Mouse (Mus musculus) layer of hippocampus, adult 8-10 months (tissue): ENCODE data around the gene H2afv. TPM values are rescaled to one million over a fixed set of nuclear protein-coding genes. Genes with fewer than 3 reads are reported as not detected.

Experiments
- DNase-seq, 2 experiments: peaks; one replicate each; pipeline ENCODE4 v3.0.0; 2022; ENCODE audit warnings: low spot score in 2 of 2
- microRNA-seq, 2 experiments: library from miRNA; unstranded; fragments of <30 nt; microRNA quantifications; one replicate each; pipeline ENCODE4 v1.2.0; 2022
- total RNA-seq, 4 experiments: library from RNA; stranded (reverse); gene quantifications; 2 replicates each; pipeline ENCODE4 v1.2.4; 2022

H2afv gene
- total RNA-seq, 4 experiments from 2014 or later = 26.4 to 39.8 (median 36.9) TPM

DNA sequence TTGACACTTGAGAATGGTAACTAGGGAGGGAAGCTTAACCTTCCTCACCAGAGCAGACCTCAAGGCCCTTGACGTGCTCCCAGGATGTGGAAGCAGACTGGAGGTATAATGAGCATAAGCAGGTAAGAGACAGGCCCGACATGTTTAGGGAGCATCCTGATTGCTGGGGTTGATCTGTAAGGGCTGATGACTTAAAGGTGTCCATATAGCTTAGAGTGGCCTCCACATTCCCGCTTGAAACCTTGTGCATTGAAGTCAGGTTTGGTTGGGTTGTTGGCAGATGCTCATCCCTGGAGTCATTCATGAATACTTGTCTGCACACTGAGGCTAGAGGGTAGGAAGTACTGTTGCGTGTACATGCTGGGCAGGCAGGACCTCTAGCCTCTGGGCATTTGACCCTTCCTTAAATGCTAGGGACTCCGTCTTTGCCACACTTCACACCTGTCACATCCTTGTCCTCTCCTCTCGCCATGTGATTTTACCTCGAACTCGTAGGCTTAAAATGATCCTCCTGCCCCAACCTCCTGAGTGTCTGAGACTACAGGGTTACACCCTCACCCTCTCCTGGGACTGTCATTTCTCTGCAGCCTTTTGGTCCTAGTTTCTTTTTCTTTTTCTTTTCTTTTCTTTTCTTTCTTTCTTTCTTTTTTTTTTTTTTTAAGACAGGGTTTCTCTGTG is 53.7 kb downstream of the H2afv start:
- DNase-seq = no peak

DNA sequence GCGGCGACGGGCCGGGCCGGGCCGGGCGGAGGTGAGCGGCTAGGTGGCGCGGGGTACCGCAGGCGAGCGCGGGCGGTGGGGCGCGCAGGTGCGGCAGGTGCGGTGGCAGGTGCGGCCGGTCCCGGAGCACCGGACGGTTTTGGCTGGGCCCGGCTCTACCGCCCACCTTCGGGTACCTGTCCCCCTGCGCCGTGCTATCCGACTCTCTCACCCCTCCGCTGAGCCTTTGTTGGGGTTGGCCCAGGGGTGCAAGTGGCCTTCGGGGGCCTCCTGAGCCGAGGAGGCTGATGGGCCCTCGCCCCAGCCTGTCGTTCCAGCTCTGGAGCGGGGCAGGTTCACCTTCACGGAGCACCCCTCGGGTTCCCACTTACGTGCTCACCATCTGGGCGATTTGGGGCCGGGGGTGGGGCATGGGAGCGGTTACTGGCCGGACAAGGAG is 54.7 kb downstream of the H2afv start:
- DNase-seq = no peak

DNA sequence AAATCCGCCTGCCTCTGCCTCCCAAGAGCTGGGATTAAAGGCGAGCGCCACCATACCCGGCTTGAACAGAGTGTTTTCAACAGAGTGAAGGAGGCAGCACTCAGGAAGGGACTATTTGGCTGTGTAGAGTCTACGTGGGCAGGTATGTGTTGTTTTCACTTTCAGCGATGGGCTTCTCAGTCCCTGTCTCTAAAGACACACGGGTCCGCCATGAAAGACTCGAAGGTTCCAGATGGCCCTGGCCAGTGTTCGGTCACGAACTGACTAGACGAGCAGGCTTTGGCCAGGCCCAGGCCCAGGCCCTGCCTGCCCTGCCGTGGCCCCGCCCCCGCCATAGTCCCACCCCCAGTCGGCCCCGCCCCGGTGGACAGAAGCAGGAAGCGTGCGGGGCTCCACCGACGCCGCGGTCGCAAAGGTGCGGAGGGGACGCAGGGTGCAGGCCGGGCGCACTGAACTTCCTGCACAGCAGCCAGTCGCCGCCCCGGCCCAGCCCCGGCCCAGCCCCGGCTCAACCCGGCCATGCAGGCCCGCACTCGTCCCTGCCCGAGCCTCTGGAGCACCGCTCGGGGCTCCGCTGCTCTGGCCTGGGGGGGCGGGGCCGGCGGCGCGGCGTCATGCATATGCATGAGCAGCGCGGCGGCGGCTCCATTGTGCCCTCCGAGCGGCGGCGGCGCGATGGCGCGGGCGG is 55.4 kb downstream of the H2afv start, which contains the start of gene Zmiz2:
TSS of gene Zmiz2 (plus strand) at position 349 of the 688 bp plus-strand sequence.
- DNase-seq = peak; percentile 85 to 92

DNA sequence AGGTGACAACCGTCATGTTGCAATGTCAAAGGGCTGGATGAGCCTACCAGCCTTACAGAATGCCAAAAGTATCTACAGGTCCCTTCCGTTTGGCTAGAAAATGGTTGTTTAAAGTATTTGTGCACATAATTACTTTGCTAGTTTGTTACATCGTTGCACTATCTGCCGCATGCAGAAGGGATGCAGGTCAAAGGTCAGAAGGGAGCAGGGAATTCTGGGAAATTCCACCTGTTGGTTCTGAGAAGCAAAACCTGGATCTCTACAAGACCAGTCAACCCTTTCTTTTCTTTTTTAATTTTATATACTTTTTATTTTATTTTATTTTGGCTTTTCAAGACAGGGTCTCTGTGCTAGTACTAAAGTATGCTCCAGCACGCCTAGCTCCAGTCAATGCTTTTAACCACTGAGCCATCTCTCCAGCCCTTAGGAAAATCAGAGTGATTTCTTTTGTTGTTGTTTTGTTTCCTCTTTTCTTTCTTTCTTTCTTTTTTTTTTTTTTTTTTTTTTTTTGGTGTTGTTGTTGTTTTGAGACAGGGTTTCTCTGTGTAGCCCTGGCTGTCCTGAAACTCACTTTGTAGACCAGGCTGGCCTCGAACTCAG is 56.0 kb downstream of the H2afv start:
- no peak for DNase-seq

DNA sequence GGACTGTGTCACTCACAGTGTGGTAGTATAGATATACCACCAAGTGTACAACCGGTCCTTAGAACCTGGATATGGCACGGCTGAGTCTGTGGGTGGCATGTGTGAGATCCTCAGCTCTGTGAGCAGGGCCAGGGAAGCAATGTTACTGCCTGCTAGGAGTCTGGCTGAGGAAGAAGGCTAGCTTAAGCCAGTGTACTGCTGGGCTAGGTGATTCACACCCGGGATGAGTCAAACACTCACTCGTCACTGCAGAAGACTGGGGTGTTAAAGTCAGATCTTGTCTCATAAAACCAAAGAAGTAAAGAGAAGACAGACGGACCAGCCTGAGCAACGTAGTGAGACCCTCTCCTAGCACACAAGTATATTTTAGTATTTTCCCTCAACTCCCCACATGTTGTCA is 63.3 kb downstream of the H2afv start:
- no peak for DNase-seq

Small RNA genes lying within 50 kb of the gene (microRNA-seq; reads per million reads assigned to microRNA genes)
- gene Gm22123 (0 to 0.96 reads per million in 2 experiments), gene Mir7651 (1.0 to 1.6 reads per million in 2 experiments)

Other genes with a start within 250 kb of the H2afv start
- gene A730071L15Rik, start 244.4 kb downstream of the H2afv start, total RNA-seq = under 1 TPM; 0.27 to 0.39 (median 0.29) TPM
- gene Nudcd3, start 244.0 kb downstream of the H2afv start, total RNA-seq = 100 to 1,000 TPM; 124 to 133 (median 129) TPM
- under 1 TPM; 0.11 to 0.68 (median 0.48) TPM for gene Npc1l1, start 214.3 kb downstream of the H2afv start, total RNA-seq
- gene Ddx56, start 176.7 kb downstream of the H2afv start, total RNA-seq = 10 to 100 TPM; 45.9 to 52.9 (median 47.5) TPM
- 100 to 1,000 TPM in 2 of 4 experiments, 10 to 100 TPM in 2; 96.3 to 107 (median 101) TPM for gene Tmed4, start 169.6 kb downstream of the H2afv start, total RNA-seq
- 100 to 1,000 TPM; 218 to 238 (median 227) TPM for gene Ogdh, start 152.8 kb downstream of the H2afv start, total RNA-seq
- 100 to 1,000 TPM; 157 to 169 (median 159) TPM for gene Zmiz2, start 55.4 kb downstream of the H2afv start, total RNA-seq
- gene Ppia, start 29.0 kb downstream of the H2afv start, total RNA-seq = 1,000 to 10,000 TPM; 1,319 to 1,646 (median 1,558) TPM
- 100 to 1,000 TPM; 202 to 239 (median 220) TPM for gene Purb, start 31.5 kb upstream of the H2afv start, total RNA-seq
- gene Myo1g, start 76.5 kb upstream of the H2afv start, total RNA-seq = 1 to 10 TPM in 1 of 4 experiments, under 1 TPM in 3; 0.39 to 1.3 (median 0.51) TPM
- 10 to 100 TPM; 47.4 to 53.9 (median 52.2) TPM for gene Ccm2, start 102.4 kb upstream of the H2afv start, total RNA-seq
- gene Nacad, start 161.6 kb upstream of the H2afv start, total RNA-seq = 10 to 100 TPM; 35.7 to 52.6 (median 47.5) TPM
- 10 to 100 TPM; 45.5 to 52.5 (median 48.4) TPM for gene Tbrg4, start 181.6 kb upstream of the H2afv start, total RNA-seq
- gene Wap, start 194.2 kb upstream of the H2afv start, total RNA-seq = not detected
- 1 to 10 TPM; 4.8 to 7.3 (median 6.9) TPM for gene Ramp3, start 214.1 kb upstream of the H2afv start, total RNA-seq